Mouse (Mus musculus) urinary bladder, postnatal 25 days (tissue): ENCODE results near the gene P2ry4.

Source experiments
- DNase-seq: peaks from one replicate; pipeline ENCODE4 v3.0.0; 2022; ENCODE audit warnings: low spot score

Gene P2ry4

DNA sequence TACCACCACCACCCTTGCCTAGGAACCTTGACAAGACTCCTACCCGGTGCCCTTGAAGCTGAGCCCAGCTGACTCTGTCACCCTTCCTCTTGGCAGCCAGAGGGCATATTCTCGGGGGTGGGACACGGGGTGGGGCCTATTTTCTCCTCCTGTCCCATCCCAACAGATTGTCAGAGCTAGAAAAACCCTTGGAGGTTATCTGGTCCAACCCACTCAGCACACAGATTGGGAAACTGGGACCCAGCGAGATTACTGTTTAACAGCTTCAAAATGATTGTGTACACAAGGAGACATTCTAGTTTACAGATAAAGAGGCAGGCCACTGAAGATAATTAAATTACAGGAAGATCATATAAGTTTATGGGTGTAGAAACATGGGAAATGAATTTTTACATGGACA is at the start of gene P2ry4:
Gene P2ry4 (minus strand): TSS at position 79 of the 400 bp plus-strand sequence.
- DNase-seq = no peak

GRCm38 (mm10) chrX:100638477-100638876 is 43.8 kb upstream of the P2ry4 start:
- DNase-seq = no peak

DNA sequence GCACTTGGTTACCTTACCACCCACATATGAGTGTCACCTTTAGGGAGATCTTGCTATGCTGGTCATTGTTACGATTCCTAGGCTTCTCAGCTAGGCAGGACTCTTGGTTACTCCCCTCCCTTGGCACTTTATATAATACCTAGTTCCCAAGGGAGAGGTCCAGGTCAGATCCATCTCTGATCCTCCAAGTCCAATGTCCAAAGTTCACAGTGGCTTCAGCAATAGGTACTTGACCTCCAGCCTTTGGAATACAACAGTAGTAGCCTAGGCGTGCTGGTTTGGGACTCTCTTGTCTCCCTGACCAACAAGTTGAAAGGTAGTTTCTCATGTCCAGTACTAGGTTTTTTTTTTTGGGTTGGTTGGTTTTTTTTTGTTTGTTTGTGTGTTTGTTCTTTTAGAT is 34.4 kb upstream of the P2ry4 start:
- no peak for DNase-seq

GRCm38 (mm10) chrX:100625802-100626793 is 31.4 kb upstream of the P2ry4 start, which contains the start of gene Pdzd11:
TSS of gene Pdzd11 (minus strand) at chrX:100626568.
- peak; percentile 70 for DNase-seq

- no peak for DNase-seq
These were observed 30.8 kb upstream of the P2ry4 start, which contains the start of gene Kif4 for GRCm38 (mm10) chrX:100625546-100625801. TSS of gene Kif4 (plus strand) at chrX:100625737.

DNA sequence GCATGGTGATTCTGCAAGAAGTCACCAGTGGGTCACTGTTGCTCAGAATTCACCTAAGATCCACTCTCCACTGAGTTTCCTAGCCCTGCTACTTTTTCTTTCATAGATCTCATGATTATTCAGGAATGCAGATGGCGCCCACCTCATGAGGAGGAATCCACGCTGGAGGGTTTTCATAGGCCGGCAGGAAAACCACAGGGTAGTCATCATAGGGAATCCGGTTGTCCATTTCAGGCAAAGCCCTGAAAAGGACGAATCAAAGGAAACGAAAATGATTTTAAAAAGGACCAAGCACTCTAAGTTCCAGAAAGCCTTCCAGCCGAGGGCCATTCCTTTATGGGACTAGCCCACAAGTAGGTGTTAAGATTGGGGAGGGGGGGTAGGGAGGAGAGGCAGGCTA is 30.5 kb upstream of the P2ry4 start:
- no peak for DNase-seq

DNA sequence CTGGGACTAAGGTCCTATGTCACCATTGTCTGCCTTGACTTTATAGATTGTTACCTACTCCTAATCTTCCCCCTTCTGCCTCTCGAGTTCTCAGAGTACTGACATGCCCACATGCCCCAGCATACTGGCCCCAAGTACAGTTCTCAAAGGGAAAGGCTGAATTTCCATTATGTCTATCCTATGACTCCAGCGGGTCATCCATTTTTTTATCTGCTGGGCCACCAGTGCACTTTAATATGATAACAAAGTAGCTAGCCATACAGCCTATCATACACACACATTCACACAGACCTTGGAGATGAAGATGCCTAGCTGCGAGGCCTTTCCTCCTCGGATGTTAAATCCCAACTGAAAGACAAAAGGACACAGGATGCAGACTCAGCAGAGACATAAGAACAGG is 29.6 kb upstream of the P2ry4 start:
- no peak for DNase-seq

- DNase-seq = no peak
These were observed 26.7 kb upstream of the P2ry4 start for GRCm38 (mm10) chrX:100621366-100621765.

DNA sequence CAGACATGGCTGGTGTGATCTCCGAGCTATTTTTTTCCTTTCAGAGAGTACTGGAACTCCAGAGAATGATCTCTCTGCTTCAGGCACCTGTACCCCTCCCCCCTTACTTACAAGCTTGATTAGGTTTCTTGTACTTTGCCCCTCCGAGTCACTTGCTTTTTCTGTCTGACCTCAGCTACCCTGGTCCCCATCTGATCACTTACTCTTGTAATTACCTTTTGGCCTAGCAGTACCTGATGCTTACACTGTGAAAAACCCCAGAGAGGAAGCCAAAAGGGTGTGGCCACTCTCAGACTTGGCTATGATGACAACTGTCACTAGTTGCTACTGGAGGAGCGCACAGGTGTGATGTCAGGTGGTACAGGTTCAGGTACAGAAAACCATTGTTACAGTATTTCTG is 23.8 kb upstream of the P2ry4 start:
- no peak for DNase-seq

- DNase-seq = no peak
These were observed 10.6 kb upstream of the P2ry4 start, which contains the start of gene Arr3 for GRCm38 (mm10) chrX:100605314-100605713. TSS of gene Arr3 (plus strand) at chrX:100605497.

GRCm38 (mm10) chrX:100599755-100600154 is 5.1 kb upstream of the P2ry4 start:
- DNase-seq = no peak

GRCm38 (mm10) chrX:100597439-100597838 is 2.8 kb upstream of the P2ry4 start:
- DNase-seq = peak; percentile 19

- DNase-seq = no peak
These were observed 22.7 kb downstream of the P2ry4 start, which contains the start of gene Awat1 for GRCm38 (mm10) chrX:100571951-100572350. TSS of gene Awat1 (plus strand) at chrX:100572251.

GRCm38 (mm10) chrX:100565696-100566095 is 29.0 kb downstream of the P2ry4 start:
- no peak for DNase-seq

DNA sequence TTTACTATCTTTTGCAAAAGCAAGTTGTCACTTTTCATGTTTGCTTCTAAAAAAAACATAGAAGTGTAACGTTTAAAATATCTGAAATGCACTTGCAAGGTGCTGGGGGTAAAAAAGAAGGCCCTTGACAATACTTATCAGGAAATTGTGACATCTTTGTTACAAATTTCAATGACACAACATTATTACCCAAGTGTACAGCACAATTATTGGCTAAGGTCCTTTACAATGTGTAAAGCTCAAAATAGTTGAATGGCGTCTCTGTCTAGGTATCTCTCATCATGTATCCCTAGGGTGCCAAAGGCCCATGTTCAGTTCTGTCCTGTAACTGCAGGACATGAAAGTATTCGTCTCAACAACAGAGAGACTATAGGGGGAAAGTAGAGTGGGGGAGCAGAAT is 38.6 kb downstream of the P2ry4 start:
- DNase-seq = no peak
